ENCODE assay signal across 10 mouse cellular contexts in the genomic region with DNA sequence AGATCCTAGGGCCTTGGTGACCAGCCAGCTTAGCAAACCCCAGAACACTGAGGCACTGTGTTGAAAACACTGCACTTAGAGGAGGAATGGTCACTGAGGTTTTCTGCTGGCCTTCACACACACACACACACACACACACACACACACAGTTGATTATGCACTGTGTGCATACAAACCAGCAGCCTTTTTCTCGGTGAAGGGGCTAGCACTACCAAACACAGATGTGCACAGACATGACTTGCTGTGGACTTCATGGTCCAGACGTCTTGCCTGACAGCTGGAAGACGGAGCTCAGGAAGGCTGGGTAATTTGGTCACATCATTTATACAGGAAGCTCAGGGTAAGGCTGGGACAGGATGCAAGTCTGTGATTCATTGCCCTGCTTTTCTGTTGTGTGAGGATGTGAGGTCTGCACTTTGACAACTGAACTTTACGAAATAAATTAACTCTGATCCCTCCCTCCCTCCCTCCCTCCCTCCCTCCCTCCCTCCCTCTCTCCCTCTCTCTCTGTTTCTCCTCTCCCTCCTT. TPM values are rescaled to one million over a fixed set of nuclear protein-coding genes. Genes with fewer than 3 reads are reported as not detected.
DNase-seq lines count a peak whose midpoint lies in the region; ATAC-seq lines count a peak whose summit lies in the region.
"Had no signal": no experiment of that assay in that cellular context is flagged by ENCODE, and none has a peak within 500 bp of the region (broad histone marks: within the 10 kb centered on the region; RNA-seq: fewer than 3 reads in every experiment).

No protein-coding gene starts in this region.

- H3K9me3 ChIP-seq in liver, embryonic 16.5 days (replicated peaks; ENCODE audit: control insufficient read depth, low read length): no peaks in the 10 kb centered on the region
- H3K9me3 ChIP-seq: limb, embryonic 15.5 days had no signal

- 0 out of 2 replicates have a peak overlapping the region, but pooled peaks have one; percentile 23 for H3K27ac ChIP-seq in liver, embryonic 16.5 days (ENCODE audit: low read length)
- H3K27ac ChIP-seq: limb, embryonic 15.5 days had no signal

- 68% methylated on average over 4 of the region's 4 CpGs for WGBS in liver, embryonic 16.5 days (ENCODE audit: insufficient replicate concordance)

- peak; percentile 11 for DNase-seq in kidney, adult 11 months
- no peak for DNase-seq in kidney, postnatal 25 days
- DNase-seq in embryo, embryonic 10.5 days (ENCODE audit: low spot score): peak; percentile 60
- peak; percentile 22 for DNase-seq in kidney, adult 9 months
- DNase-seq in left cerebral cortex, postnatal 36 days (ENCODE audit: low spot score in 2 of 2): no peak
- no peak for DNase-seq in natural killer cell, adult 2 months (ENCODE audit: low spot score in 2 of 2)
- DNase-seq: cerebellum, adult 9-11 months; retina, postnatal 1 day had no signal

- no peak overlapping the region for H3K4me2 ChIP-seq in liver, embryonic 16.5 days (ENCODE audit: low read depth, low read length)
- H3K4me2 ChIP-seq: limb, embryonic 15.5 days had no signal

- no peak overlapping the region for H3K4me3 ChIP-seq in liver, embryonic 16.5 days (ENCODE audit: low read depth, low read length)
- H3K4me3 ChIP-seq: limb, embryonic 15.5 days had no signal

- H3K9ac ChIP-seq in liver, embryonic 16.5 days (ENCODE audit: low read depth, low read length): no peak overlapping the region
- H3K9ac ChIP-seq: limb, embryonic 15.5 days had no signal

- intact Hi-C loops in left cerebral cortex, postnatal 36 days (cut with DNase I): no loop called here

- H3K27me3 ChIP-seq in liver, embryonic 16.5 days (ENCODE audit: control insufficient read depth, insufficient read depth, low read depth, low read length): no peaks in the 10 kb centered on the region
- H3K27me3 ChIP-seq: limb, embryonic 15.5 days had no signal

- H3K36me3 ChIP-seq in liver, embryonic 16.5 days (ENCODE audit: control insufficient read depth, insufficient read depth): peaks cover 3% of the 10 kb centered on the region
- H3K36me3 ChIP-seq: limb, embryonic 15.5 days had no signal

- ATAC-seq in liver, embryonic 16.5 days (ENCODE audit: low read depth): no peak

- peaks cover 18% of the 10 kb centered on the region for H3K4me1 ChIP-seq in liver, embryonic 16.5 days (ENCODE audit: control insufficient read depth, low read depth, low read length)
- H3K4me1 ChIP-seq: limb, embryonic 15.5 days had no signal

RNA-seq across cellular contexts. Expression of gene Rhbdd1, which starts 58.6 kb away (rescaled TPM):
- polyA plus RNA-seq in liver, embryonic 16.5 days (2015; fragmentation: Nextera tagmentation; extraction: Ambion mirVana): 9.1 and 10.2 TPM in 2 replicates
- total RNA-seq in left cerebral cortex, postnatal 36 days (2021): 1 to 10 TPM; 6.6 to 7.7 TPM

Comparison
In these comparisons a context has a peak if more than half of its experiments do, and no peak if none do; other contexts are left out.
1. DNase-seq: peak in kidney, adult 11 months (single experiment), embryo, embryonic 10.5 days (single experiment) and kidney, adult 9 months (single experiment); none in kidney, postnatal 25 days (0 of 2), left cerebral cortex, postnatal 36 days (0 of 2) and natural killer cell, adult 2 months (0 of 2).